Comparison of ENCODE assay signal across 16 mouse cellular contexts in the genomic region with DNA sequence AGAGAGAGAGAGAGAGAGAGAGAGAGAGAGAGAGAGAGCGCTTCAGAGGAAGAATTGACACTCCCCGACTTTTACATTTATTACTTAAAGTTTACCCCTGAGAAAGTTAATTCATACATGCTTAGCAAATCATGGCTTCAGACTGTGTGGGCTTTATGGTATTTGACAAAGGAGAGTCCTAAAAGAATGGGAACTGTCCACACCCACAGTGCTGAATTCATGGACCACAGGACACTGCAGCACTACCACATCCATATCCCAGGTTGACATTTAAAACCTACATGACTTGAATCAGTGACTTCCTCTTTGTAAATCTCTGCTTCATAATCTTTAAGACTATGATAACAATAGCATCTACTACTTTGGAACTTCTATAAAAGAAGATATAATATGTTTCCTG.
DNase-seq lines count a peak whose midpoint lies in the region; ATAC-seq and TF ChIP-seq lines count a peak whose summit lies in the region.
"Had no signal": no experiment of that assay in that cellular context is flagged by ENCODE, and none has a peak within 500 bp of the region (broad histone marks: within the 10 kb centered on the region; RNA-seq: fewer than 3 reads in every experiment).

No protein-coding gene starts in this region.

- no peak for ATAC-seq in stomach, postnatal 0 days (ENCODE audit: low FRiP score, low TSS enrichment)
- ATAC-seq: activated CD4-positive, CD25-positive, alpha-beta regulatory T cell, adult 4 months had no signal

- H3K36me3 ChIP-seq in stomach, postnatal 0 days (ENCODE audit: control insufficient read depth, insufficient read depth, low read length) = no peaks in the 10 kb centered on the region
- H3K36me3 ChIP-seq: forebrain, embryonic 12.5 days; liver, embryonic 13.5 days; neural tube, embryonic 12.5 days had no signal

- no peak for TF ChIP-seq CTCF in stomach, postnatal 0 days (IDR thresholded peaks at IDR 0.05; ENCODE audit: low read depth)

- WGBS in stomach, postnatal 0 days = 89% methylated on average over 2 of the region's 2 CpGs

- intact Hi-C loops in heart, postnatal 10 days (cut with DNase I) = no loop called here

- no peaks in the 10 kb centered on the region for H3K27me3 ChIP-seq in stomach, postnatal 0 days (ENCODE audit: control insufficient read depth, insufficient read depth, low read length)
- H3K27me3 ChIP-seq: forebrain, embryonic 12.5 days; liver, embryonic 13.5 days; megakaryocyte, embryonic 14.5 days; neural tube, embryonic 12.5 days had no signal

- H3K27ac ChIP-seq in stomach, postnatal 0 days (replicated peaks) = no peak overlapping the region
- H3K27ac ChIP-seq: forebrain, embryonic 12.5 days; left cerebral cortex, adult 2 months; liver, embryonic 13.5 days; neural tube, embryonic 12.5 days had no signal

- TF ChIP-seq EP300 in stomach, postnatal 0 days (optimal IDR thresholded peaks at IDR 0.05) = no peak

- DNase-seq in heart, postnatal 10 days = peak; percentile 8 to 30
- no peak for DNase-seq in heart, adult 8-10 months (ENCODE audit: low spot score)
- peak; percentile 2 for DNase-seq in lung, postnatal 10 days
- no peak for DNase-seq in lung, postnatal 14 days
- DNase-seq in embryo, embryonic 11 days = peak; percentile 70
- DNase-seq in retina, embryonic 14.5 days (ENCODE audit: low spot score) = peak; percentile 52
- DNase-seq in thymus, postnatal 0 days (ENCODE audit: low spot score) = no peak
- no peak for DNase-seq in stomach, postnatal 0 days (ENCODE audit: low spot score)
- DNase-seq: cerebellum, postnatal 36 days; heart, postnatal 36 days; liver, embryonic 13.5 days had no signal

- H3K4me2 ChIP-seq in stomach, postnatal 0 days (replicated peaks; ENCODE audit: low read depth) = no peak overlapping the region
- H3K4me2 ChIP-seq: forebrain, embryonic 12.5 days; liver, embryonic 13.5 days; neural tube, embryonic 12.5 days had no signal

- H3K9ac ChIP-seq in stomach, postnatal 0 days (ENCODE audit: low read length) = no peak overlapping the region
- H3K9ac ChIP-seq: forebrain, embryonic 12.5 days; liver, embryonic 13.5 days; neural tube, embryonic 12.5 days had no signal

- H3K4me3 ChIP-seq in stomach, postnatal 0 days (ENCODE audit: low read depth, low read length) = no peak overlapping the region
- H3K4me3 ChIP-seq: forebrain, embryonic 12.5 days; left cerebral cortex, adult 2 months; liver, embryonic 13.5 days; megakaryocyte, embryonic 14.5 days; neural tube, embryonic 12.5 days had no signal

- no peaks in the 10 kb centered on the region for H3K4me1 ChIP-seq in stomach, postnatal 0 days (replicated peaks; ENCODE audit: control insufficient read depth, insufficient read depth)
- H3K4me1 ChIP-seq: forebrain, embryonic 12.5 days; liver, embryonic 13.5 days; megakaryocyte, embryonic 14.5 days; neural tube, embryonic 12.5 days had no signal

- no peaks in the 10 kb centered on the region for H3K9me3 ChIP-seq in stomach, postnatal 0 days (ENCODE audit: control insufficient read depth, low read length)
- H3K9me3 ChIP-seq: forebrain, embryonic 12.5 days; liver, embryonic 13.5 days; megakaryocyte, embryonic 14.5 days; neural tube, embryonic 12.5 days had no signal

Comparison
In these comparisons a context has a peak if more than half of its experiments do, and no peak if none do; other contexts are left out.
1. DNase-seq: peak in heart, postnatal 10 days (2 of 2), lung, postnatal 10 days (single experiment), embryo, embryonic 11 days (single experiment) and retina, embryonic 14.5 days (single experiment); none in heart, adult 8-10 months (single experiment), lung, postnatal 14 days (single experiment), thymus, postnatal 0 days (single experiment) and stomach, postnatal 0 days (single experiment).